Mouse (Mus musculus) adrenal gland, adult 2 months (tissue): Measurements from ENCODE around the gene Gm3646. TPM values are rescaled to one million over a fixed set of nuclear protein-coding genes. Genes with fewer than 3 reads are reported as not detected.

Source experiments
- DNase-seq: peaks from one replicate; pipeline ENCODE4 v3.0.0; 2021
- long read RNA-seq: library from polyadenylated mRNA; stranded (forward); transcript quantifications from one replicate; pipeline ENCODE4 v2.0.0, GENCODE M21; 2021
- polyA plus RNA-seq: library from polyadenylated mRNA; depleted of rRNA; stranded (reverse); fragments of >200 nt; gene quantifications from 2 replicates; pipeline ENCODE4 v1.2.3, GENCODE M21; 2012; rRNA removed
- total RNA-seq, 2 experiments: library from RNA; stranded (reverse); gene quantifications; 2 replicates each; pipeline ENCODE4 v1.2.3; 2021

The Gm3646 gene
- not detected for total RNA-seq
- polyA plus RNA-seq, result not detected in 2 replicates
- long read RNA-seq, result 0 reads

DNA sequence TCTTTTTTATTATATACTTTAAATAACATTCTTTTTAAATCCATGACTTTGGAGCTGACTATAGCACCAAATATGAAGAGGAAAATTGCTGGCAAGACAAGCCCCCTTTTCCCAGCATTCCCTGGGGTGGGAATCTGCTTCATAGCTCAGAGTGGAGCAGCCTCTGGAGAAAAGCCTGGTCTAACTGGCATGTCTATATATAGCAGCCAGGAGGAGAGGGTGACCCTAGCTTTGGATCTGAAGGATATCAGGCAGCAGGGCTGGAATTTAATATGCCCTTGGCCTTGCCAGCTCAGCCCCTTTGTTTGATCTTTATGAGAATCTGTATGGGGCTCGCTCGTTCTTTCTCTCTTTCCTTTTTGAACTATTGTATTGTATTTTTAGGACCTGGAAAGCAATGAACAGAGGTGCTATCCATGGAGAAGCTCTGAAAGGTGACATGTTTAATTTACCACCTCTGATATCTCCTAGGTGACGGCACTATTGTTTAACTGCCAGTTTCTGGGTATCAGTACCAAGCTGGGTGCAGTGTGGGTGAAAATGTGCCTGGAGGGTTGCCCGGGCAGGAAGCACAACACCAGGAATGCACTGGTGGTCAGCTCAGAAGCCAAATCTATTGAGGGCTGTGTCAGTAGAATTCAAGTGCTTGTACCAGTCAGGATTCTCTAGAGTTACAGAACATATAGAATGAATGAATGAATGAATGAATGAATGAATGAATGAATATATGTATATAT is at the start of gene Gm3646:
TSS of gene Gm3646 (minus strand) at position 90 of the 737 bp plus-strand sequence.
- DNase-seq, result peak; percentile 63

- DNase-seq, result peak; percentile 20
Measured at GRCm38 (mm10) chr1:39847066-39847465, 41.9 kb upstream of the Gm3646 start.

DNA sequence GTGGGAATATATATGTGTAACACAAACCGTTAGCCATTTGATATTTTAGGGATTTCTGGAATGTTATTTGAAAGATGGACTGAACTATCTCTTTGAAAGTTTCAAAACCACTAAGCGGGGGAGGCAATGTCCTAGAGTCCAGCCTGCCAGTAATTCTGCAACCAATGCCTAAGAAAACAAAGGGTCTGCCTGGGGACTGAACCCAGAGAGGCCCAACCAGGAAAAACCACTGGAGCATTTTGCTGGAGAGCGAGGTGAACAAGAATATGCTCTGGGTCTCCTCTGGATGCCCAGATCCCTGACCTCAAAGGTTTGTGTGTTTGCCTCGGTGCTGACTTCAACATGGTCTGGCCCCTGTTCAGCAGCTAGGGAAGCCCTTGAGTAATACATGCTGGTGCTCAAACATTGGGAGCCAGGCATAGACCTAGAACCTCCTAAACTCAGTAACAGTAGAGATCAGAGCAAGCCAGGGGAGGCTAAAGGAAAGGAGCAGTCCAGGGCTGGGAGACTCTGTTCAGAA is 41.0 kb upstream of the Gm3646 start:
- no peak for DNase-seq

GRCm38 (mm10) chr1:39843328-39843727 is 38.2 kb upstream of the Gm3646 start:
- no peak for DNase-seq

DNA sequence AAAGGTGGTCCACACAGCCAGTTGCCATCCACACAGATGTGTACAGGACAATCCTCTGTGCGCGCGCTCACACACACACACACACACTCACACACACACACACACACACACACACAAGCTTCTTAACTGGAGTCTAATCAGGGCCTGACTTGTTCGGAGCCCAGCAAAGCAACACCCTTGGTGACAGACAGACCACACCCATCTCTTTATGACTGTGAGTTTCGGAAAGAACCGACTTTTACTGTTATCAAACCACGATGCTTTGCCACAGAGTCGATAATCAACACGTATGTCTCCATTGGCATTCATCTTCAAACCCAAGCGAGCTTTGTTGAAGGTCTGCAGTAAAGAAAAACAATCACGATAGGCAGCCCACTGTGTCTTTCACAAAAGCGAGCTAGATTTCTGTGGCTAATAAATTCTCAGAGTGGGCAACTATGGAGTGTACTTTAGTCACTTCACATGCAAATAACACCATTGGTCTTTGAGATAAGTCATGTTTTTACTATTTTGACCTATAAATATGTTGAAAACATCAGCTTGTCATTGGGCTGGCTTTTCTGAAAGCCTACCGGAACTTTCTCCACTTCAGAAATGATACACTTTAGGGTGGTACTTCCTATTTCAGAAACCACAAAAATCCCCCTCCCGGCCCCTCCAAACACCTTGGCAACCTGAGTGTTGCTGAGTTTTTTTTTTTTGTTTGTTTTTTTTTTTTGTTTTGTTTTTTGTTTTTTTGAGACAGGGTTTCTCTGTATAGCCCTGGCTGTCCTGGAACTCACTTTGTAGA is 37.3 kb upstream of the Gm3646 start:
- no peak for DNase-seq

GRCm38 (mm10) chr1:39840856-39841255 is 35.7 kb upstream of the Gm3646 start:
- DNase-seq, result no peak

DNA sequence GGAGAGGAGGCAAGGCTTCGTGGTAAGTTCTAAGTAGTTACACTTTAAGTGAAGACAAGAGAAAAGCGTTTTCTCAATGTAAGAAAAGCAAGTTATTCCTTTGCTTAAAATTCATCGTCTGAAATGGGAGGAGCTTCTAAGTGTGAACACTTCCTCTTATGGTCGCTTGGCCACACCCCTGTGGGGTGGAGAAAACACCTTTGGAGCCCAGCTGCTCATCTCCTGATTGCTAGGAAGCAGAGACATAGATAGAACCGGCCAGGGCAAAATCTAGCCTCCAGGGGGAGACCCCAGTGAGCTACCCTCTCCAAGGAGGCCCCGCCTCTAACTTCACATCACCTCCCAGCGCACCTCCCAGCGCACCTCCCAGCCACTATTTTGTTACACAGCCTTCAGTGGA is 34.7 kb upstream of the Gm3646 start:
- DNase-seq, result no peak

DNA sequence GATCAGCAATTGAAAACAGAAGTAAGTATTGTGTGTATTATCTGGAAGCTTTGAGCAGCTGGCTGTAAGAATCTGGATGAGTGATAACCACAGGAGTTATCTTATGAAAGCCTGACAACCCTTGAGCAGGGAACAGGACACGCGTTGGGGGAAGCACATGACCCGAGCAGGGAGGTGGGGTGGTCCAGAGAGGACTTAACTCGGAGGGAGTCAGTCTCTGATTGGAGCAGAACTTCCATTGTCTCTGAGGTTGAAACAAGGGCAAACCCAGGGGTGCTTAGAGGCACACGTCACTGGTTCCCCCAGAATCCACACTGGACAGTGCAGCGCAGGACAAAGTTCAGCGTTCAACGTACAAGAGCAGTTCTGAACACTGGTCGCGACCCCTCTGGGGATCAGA is 34.1 kb upstream of the Gm3646 start:
- no peak for DNase-seq

DNA sequence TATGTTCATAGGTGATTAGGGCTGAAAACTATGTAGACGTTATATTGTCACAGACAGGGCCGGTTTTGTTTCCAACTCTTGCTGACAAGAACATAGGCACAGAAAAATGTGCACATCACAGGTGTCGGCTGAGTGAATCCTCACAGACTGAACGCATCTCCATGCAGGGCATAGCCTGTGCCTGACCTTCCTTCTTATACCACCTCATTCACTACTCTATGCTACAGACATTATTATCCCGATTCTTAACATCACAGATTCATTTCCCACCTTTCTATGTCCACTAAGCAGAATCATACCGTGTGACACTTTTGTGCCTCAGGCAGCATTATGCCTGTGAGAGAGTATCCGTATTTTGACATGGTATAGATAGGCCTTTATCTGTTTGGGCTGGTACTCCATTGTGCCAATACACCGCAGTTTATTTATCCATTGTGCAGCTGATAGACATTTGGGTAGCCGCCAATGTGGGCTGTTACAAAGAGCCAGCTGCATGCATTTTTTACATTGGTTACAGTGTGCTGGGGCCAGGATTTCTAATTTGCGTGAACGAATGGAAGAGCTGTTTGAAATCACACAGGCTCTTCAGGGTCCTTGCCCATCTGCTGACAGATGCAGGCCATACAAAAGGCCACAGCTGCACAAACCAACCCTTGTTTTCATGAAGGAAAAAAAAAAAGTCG is 33.5 kb upstream of the Gm3646 start:
- DNase-seq, result no peak

DNA sequence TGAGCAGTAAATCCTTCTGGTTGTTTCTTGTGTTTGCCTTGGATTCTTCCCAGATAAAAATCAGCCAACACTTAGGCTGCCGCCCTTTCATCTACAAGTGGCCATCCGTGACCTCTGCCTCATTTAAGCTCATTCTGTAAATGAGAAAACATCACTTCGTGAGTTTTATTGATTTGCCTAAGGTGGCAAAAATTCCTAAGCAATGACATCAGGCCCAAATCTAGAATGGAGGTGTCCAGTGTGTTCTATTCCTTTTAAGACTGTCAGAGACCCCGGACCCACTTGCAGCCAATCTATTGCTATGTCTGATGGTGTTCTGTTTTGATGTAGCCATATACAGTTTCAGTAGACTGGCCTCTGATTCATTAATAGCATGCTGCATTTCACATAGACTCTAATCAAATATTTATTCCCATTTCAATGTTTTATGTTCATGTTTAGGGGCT is 26.5 kb upstream of the Gm3646 start:
- DNase-seq, result no peak

GRCm38 (mm10) chr1:39830786-39831593 is 25.9 kb upstream of the Gm3646 start:
- no peak for DNase-seq

DNA sequence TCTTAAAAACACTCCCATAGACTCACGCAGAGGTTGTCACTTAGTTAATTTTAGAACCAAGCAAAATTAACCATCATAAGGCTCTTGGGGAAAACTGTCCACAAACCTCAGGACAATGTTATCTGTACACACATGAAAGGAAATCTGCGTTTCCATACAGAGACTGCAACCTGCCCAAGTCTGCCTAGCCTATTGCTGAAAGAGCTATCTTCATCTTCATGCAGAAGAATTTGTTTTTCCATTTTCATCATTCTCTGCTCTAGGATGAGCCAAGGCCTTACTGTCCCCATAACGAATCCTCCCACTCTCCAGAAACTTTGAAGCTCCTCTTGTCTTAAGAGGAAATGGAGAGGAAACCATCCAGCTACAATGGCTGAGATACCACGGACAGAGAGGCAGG is 19.8 kb upstream of the Gm3646 start:
- no peak for DNase-seq

- DNase-seq, result no peak
Measured at GRCm38 (mm10) chr1:39824240-39824639, 19.1 kb upstream of the Gm3646 start.

DNA sequence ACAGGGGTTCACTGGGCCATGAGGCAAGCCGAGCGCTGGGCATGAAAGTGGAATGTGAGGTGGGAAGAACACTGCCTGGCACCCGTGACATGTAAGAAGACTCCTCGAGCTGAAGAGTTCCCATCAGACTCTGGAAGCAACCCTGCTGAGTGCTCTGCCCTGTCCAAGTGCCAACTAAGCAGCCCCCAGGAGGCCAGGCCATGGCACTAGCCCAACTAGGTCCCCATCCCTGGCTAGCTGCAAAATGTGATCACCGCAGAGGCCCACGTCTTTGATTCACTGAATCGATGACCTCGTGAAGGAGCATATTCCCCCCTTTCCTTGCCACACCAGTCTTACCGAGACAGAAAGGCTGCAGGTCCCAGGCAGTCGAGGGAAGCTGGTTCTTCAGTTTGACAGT is 14.5 kb upstream of the Gm3646 start:
- peak; percentile 25 for DNase-seq

GRCm38 (mm10) chr1:39815766-39816165 is 10.6 kb upstream of the Gm3646 start:
- no peak for DNase-seq

- DNase-seq, result no peak
Measured at GRCm38 (mm10) chr1:39813067-39813466, 7.9 kb upstream of the Gm3646 start.

- DNase-seq, result no peak
Measured at GRCm38 (mm10) chr1:39804789-39805188, 343 bp downstream of the Gm3646 start.

DNA sequence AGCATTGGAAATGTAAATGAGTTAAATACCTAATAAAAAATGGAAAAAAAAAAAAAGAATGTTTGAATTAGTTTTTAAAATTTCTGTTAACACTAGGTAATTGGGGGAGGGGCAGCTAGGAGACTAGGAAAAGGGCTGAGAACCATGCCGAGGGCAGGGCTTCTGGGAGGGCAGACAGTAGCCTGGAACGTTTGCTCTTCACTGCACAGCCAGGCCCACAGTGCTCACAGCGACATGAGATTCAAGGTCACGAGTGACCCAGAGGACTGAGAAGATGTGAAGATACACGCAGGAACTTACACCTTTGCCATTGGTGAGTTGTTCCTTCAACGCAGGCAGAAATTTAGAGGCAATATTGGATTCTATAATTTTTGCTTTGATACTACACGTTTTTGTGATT is 2.2 kb downstream of the Gm3646 start:
- DNase-seq, result no peak

- no peak for DNase-seq
Measured at GRCm38 (mm10) chr1:39797496-39797895, 7.6 kb downstream of the Gm3646 start.

DNA sequence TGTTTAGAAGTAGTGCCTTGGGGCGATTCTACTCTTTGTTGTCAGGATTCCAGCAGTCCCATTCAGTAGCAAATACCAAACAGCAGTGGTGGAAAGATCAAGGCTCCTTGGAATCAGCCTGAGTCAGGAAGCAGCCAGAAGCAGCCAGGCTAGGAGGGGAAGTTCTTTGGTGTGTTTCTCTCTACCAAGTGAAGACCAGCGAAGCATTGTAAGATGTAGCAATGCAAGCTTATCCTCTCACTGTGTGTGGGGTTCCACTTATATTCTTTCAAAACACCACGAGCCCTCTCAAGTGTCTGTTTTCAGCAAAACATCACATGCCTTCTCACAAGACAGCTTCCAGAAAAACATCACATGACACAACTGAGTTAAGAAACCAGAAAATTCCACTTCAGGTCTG is 8.4 kb downstream of the Gm3646 start:
- DNase-seq, result no peak

- no peak for DNase-seq
Measured at GRCm38 (mm10) chr1:39784632-39785031, 20.5 kb downstream of the Gm3646 start.

- no peak for DNase-seq
Measured at GRCm38 (mm10) chr1:39781835-39782234, 23.3 kb downstream of the Gm3646 start.
